Mouse (Mus musculus): ENCODE data around the gene Vmn2r71.

Gene Vmn2r71

GRCm38 (mm10) chr7:85562787-85563186 lies at the start of gene Vmn2r71:
Gene Vmn2r71 (plus strand): TSS chr7:85563087.
- no peak for DNase-seq (ENCODE audit: low spot score in 2 of 2)

- no peak for DNase-seq (ENCODE audit: low spot score in 2 of 2)
These were observed 20.8 kb upstream of the Vmn2r71 start for GRCm38 (mm10) chr7:85542108-85542507.

GRCm38 (mm10) chr7:85543118-85543517 lies 19.8 kb upstream of the Vmn2r71 start:
- no peak for DNase-seq (ENCODE audit: low spot score in 2 of 2)

- DNase-seq (ENCODE audit: low spot score in 2 of 2) = no peak
These were observed 6.2 kb downstream of the Vmn2r71 start, which contains the start of gene Vmn2r70 for GRCm38 (mm10) chr7:85569092-85569491. Gene Vmn2r70 (minus strand): TSS chr7:85569192.
